Mouse (Mus musculus): Measurements from ENCODE around the gene Nipsnap1. TPM values are rescaled to one million over a fixed set of nuclear protein-coding genes. Genes with fewer than 3 reads are reported as not detected.

The Nipsnap1 gene
- polyA plus RNA-seq, 1 experiment from 2014 or later, result 84.6 TPM

Small RNA genes within 50 kb of the gene (microRNA-seq; reads per million reads assigned to microRNA genes)
- not detected for gene Mir6918

Other genes with a start within 250 kb of the Nipsnap1 start
- gene Ascc2, start 236.2 kb upstream of the Nipsnap1 start, polyA plus RNA-seq (2016; fragmentation: Nextera tagmentation; extraction: Ambion mirVana), result 38.1 and 38.7 TPM in 2 replicates
- gene Uqcr10, start 169.6 kb upstream of the Nipsnap1 start, polyA plus RNA-seq (2016; fragmentation: Nextera tagmentation; extraction: Ambion mirVana), result 648 and 652 TPM in 2 replicates
- gene Zmat5, start 169.3 kb upstream of the Nipsnap1 start, polyA plus RNA-seq (2016; fragmentation: Nextera tagmentation; extraction: Ambion mirVana), result 76.8 and 79.6 TPM in 2 replicates
- gene Cabp7, start 127.2 kb upstream of the Nipsnap1 start, polyA plus RNA-seq (2016; fragmentation: Nextera tagmentation; extraction: Ambion mirVana), result 0.15 TPM in 1 of 2 replicates, not detected in the other
- 57.4 and 62.4 TPM in 2 replicates for gene Nf2, start 24.4 kb upstream of the Nipsnap1 start, polyA plus RNA-seq (2016; fragmentation: Nextera tagmentation; extraction: Ambion mirVana)
- 56.8 and 58.2 TPM in 2 replicates for gene Thoc5, start 21.4 kb downstream of the Nipsnap1 start, polyA plus RNA-seq (2016; fragmentation: Nextera tagmentation; extraction: Ambion mirVana)
- gene Nefh, start 74.1 kb downstream of the Nipsnap1 start, polyA plus RNA-seq (2016; fragmentation: Nextera tagmentation; extraction: Ambion mirVana), result 0.11 and 0.17 TPM in 2 replicates
- gene Ap1b1, start 112.9 kb downstream of the Nipsnap1 start, polyA plus RNA-seq (2016; fragmentation: Nextera tagmentation; extraction: Ambion mirVana), result 61.5 and 64.3 TPM in 2 replicates
- 0.60 and 0.77 TPM in 2 replicates for gene Rasl10a, start 184.2 kb downstream of the Nipsnap1 start, polyA plus RNA-seq (2016; fragmentation: Nextera tagmentation; extraction: Ambion mirVana)
- 20.0 and 20.9 TPM in 2 replicates for gene Gas2l1, start 191.4 kb downstream of the Nipsnap1 start, polyA plus RNA-seq (2016; fragmentation: Nextera tagmentation; extraction: Ambion mirVana)
- gene Rhbdd3, start 225.0 kb downstream of the Nipsnap1 start, polyA plus RNA-seq (2016; fragmentation: Nextera tagmentation; extraction: Ambion mirVana), result 29.7 and 31.6 TPM in 2 replicates
- 896 and 966 TPM in 2 replicates for gene Ewsr1, start 225.3 kb downstream of the Nipsnap1 start, polyA plus RNA-seq (2016; fragmentation: Nextera tagmentation; extraction: Ambion mirVana)

Measured in forebrain, embryonic 10.5 days (tissue).